Mouse (Mus musculus) gastrocnemius, adult 2 months (tissue): Measurements from ENCODE around the gene Gabpb2. TPM values are rescaled to one million over a fixed set of nuclear protein-coding genes. Genes with fewer than 3 reads are reported as not detected.
"Not testable (repeated sequence)": the region's sequence is repeated elsewhere in the genome, so short reads cannot be mapped to it uniquely, and the experiment has no call there.

Source experiments
- DNase-seq: peaks from one replicate; pipeline ENCODE4 v3.0.0; 2022
- H3K27ac ChIP-seq: fragments of 200-600 bp; 2 replicates; pipeline ENCODE4 v1.8.1; 2022; ENCODE audit warnings: mild to moderate bottlenecking
- H3K4me3 ChIP-seq: fragments of 200-600 bp; 2 replicates; pipeline ENCODE4 v1.8.1; 2022; ENCODE audit warnings: mild to moderate bottlenecking, moderate library complexity
- CTCF ChIP-seq: fragments of 200-600 bp; IDR thresholded peaks from 2 replicates; pipeline ENCODE4 v1.8.1; 2022; ENCODE audit warnings: antibody characterized with exemption, mild to moderate bottlenecking, moderate library complexity
- intact Hi-C: fragments of 180-260 bp; cut with DNase I; formaldehyde crosslinking; loops from one replicate; pipeline ENCODE4 v1.15.1; 2025
- total RNA-seq, 2 experiments: library from RNA; stranded (reverse); gene quantifications; 2 replicates each; pipeline ENCODE4 v1.2.3; 2021

Gabpb2 gene
- total RNA-seq, 2 experiments from 2014 or later, result 9.1 to 12.0 TPM

GRCm38 (mm10) chr3:95229781-95230494 lies 12.2 kb upstream of the Gabpb2 start:
- peak overlapping the region; percentile 99 for H3K27ac ChIP-seq
- intact Hi-C loops, result no loop called here
- DNase-seq, result peak; percentile 58
- H3K4me3 ChIP-seq, result peak overlapping the region; percentile 85
- no peak for TF ChIP-seq CTCF

DNA sequence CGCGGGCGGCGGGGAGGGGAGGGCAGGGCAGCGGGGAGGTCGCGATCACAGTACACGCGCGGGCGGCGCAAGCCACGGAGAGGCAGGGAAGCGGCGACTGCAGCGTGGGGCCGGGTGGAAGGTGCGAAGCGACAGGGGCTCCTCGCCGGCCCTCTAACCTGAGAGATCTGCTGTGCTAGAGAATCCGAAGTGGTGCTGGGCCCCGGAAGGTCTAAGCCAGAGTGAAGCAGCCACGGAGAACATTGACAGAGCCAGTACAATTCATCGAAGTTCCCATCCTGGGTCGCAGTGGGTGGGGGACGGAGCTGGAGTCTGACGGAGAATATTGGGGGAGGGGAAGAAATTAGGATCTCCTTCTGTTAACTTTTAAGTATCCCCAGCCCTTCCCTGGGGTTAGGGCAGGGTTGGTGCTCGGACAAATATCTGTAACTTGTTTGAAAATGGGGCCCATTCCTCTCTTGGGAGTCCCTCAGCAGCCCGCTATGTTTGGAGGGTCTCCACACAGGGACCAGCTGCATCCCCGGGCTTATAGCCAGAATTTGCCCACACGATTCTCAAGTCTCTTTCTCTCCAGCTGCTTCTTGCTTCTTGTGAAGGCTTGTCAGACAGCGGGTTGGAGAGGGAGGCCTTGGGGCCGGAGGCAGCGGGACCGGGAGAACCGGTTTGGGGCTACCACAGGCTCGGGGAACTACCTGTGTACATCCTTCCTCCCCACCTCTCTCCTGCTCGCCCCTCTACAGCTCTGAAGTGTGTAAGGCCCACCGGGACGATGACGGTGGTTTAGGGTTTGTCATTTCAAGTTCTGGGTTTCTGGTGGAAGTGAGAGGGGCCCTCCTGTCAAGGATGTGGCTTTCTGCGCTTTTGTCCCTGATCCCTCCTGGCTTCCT lies 11.4 kb upstream of the Gabpb2 start:
- DNase-seq, result peak; percentile 35
- intact Hi-C loops, result no loop called here
- peak overlapping the region; percentile 99 for H3K27ac ChIP-seq
- no peak for TF ChIP-seq CTCF
- H3K4me3 ChIP-seq, result peak overlapping the region; percentile 85

DNA sequence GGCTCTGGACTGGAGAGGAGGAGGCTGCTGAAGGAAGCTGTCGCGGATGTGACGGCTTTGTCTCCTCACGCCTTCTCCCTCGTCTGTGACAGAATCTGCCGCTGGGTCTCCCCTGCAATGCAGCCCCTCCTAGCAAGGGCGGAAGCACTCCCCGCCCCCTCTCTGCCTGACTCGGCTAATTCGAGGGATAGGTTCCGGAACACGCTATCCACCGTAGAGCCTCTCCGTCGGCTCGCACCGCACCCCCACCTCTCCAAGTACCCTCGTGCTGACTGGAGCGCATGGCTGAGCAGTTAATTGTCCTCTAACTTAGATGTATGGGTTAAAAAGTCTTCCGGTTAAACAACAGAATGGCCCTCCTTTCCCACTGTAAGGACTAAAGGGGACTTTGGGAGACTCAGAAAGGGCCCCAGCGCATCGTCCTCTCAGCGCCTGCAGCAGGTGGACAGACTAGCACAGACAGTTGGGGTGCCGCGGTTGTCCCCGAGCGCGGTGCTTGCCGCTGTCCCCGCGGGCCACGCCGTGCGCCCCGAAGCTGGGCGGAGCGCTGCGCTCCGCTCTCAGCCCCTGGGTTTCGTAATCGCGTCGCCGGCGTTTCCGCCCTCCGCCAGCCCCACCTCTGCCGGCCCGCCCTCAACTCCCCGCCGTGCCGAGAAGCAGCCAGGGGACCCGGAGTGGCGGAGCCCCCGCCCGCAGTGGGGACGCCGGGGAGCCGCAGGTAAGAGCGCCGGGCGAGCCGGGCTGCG lies 10.6 kb upstream of the Gabpb2 start, which contains the start of gene Cdc42se1:
Gene Cdc42se1, plus strand, starts transcription at position 585 of the 746 bp plus-strand sequence.
- intact Hi-C loops, result no loop called here
- DNase-seq, result peak; percentile 95
- TF ChIP-seq CTCF, result no peak
- peak within 1 kb of the TSS; percentile 99 for H3K27ac ChIP-seq
- H3K4me3 ChIP-seq, result peak within 1 kb of the TSS; percentile 85

DNA sequence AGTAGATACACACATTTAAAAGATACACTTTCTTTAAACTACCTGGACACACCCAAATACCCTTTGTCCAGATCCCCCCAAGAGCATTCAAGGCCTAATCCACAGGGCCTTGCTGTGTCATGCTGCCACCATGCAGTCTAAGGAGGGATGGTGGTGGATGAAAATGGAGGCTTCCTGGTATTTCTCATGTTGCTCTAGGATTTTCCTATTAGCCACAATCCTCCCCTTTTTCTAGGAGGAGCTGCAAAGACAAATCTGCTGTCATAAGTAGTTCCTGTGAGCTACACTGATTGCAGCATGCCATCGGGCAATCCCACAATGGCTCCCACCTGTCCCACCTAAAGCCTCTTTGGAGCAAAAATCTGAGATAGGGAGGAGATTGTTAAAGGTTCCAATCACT lies 9.5 kb upstream of the Gabpb2 start:
- intact Hi-C loops, result no loop called here
- Histone ChIP-seq H3K4me3 (peak overlapping the region; percentile 85), H3K27ac (peak overlapping the region; percentile 99)
- TF ChIP-seq CTCF, result no peak
- no peak for DNase-seq

DNA sequence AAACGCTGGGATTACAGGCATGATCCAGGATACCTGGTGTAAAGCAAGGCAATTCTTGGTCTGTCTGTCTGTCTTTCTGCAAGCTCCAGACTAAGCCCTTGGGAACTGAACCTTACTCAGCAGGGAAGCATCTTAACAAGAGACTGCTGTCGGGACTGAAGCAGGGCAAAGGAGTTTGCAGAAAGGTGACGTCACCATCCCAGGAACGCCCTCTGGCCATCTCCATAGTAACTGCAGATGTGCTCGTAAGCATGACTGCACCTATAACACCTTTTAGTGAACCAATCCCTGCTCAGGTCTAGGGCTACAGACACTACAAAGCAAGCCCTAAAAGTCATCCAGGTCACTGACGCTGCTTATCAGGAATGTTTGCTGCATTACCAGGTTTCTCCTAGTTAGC lies 6.6 kb upstream of the Gabpb2 start:
- intact Hi-C loops, result no loop called here
- no peak for TF ChIP-seq CTCF
- Histone ChIP-seq H3K4me3 (peak overlapping the region; percentile 13), H3K27ac (peak overlapping the region; percentile 99)
- DNase-seq, result peak; percentile 47

- no peak for DNase-seq
- no peak for TF ChIP-seq CTCF
- no peak overlapping the region for H3K4me3 ChIP-seq
- peak overlapping the region; percentile 99 for H3K27ac ChIP-seq
- intact Hi-C loops, result no loop called here
Measured at GRCm38 (mm10) chr3:95223041-95223440, 5.3 kb upstream of the Gabpb2 start.

- no peak for TF ChIP-seq CTCF
- no peak for DNase-seq
- intact Hi-C loops, result loop anchor here (5.0 kb wide), 2 partner anchors 44 to 56 kb away; partner anchors contain the start of gene Sema6c
- Histone ChIP-seq H3K4me3 (peak overlapping the region; percentile 93), H3K27ac (peak overlapping the region; percentile 99)
Measured at GRCm38 (mm10) chr3:95218466-95219137, 886 bp upstream of the Gabpb2 start.

GRCm38 (mm10) chr3:95216655-95217254 lies 961 bp downstream of the Gabpb2 start:
- DNase-seq, result no peak
- TF ChIP-seq CTCF, result no peak
- peak overlapping the region; percentile 99 for H3K27ac ChIP-seq
- intact Hi-C loops, result loop anchor here (2.0 to 5.0 kb wide), 4 partner anchors 46 to 602 kb away; partner anchors contain the start of genes Rprd2, Sema6c and Tnfaip8l2
- peak overlapping the region; percentile 93 for H3K4me3 ChIP-seq

GRCm38 (mm10) chr3:95213609-95213975 lies 4.1 kb downstream of the Gabpb2 start:
- TF ChIP-seq CTCF, result no peak
- no peak overlapping the region for H3K27ac ChIP-seq
- no peak overlapping the region for H3K4me3 ChIP-seq
- intact Hi-C loops, result no loop called here
- no peak for DNase-seq

GRCm38 (mm10) chr3:95212889-95213608 lies 4.7 kb downstream of the Gabpb2 start:
- H3K27ac ChIP-seq, H3K4me3 ChIP-seq, DNase-seq, intact Hi-C loops: not testable (repeated sequence)
- peak; percentile 13; the same call in 1 of the 2 replicates for TF ChIP-seq CTCF

DNA sequence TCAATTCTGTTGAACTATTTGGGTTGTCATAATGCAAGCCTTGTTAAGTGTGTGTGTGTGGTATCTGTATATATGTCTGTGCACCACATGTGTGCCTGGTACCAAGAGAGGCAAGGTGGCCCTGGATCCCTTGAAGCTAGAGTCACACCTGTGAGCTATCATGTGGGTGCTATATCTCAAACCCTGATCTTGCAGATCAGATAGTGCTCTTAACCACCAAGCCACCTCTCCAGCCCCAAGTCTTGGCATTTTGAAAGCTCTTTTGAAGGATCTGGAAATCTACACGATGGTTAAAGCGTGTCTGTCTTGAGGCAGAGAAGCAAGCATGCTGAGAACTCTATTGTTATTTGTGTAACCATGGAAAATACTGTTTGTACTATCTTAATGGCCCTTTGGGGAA lies 7.1 kb downstream of the Gabpb2 start:
- intact Hi-C loops, result no loop called here
- Histone ChIP-seq H3K4me3 (no peak overlapping the region), H3K27ac (0 out of 2 replicates have a peak overlapping the region, but pooled peaks have one; percentile 9)
- no peak for TF ChIP-seq CTCF
- no peak for DNase-seq
